Mouse (Mus musculus) forebrain, embryonic 12.5 days (tissue): ENCODE data around the gene BC049715. TPM values are rescaled to one million over a fixed set of nuclear protein-coding genes. Genes with fewer than 3 reads are reported as not detected.
A peak's percentile ranks its signal among the peaks of the same experiment; 100 is the strongest.

Source experiments
- ATAC-seq: fragments of 200-750 bp; cut with Nextera tagmentation; 2 replicates; pipeline ENCODE4 v1.8.0; 2017; ENCODE audit warnings: moderate TSS enrichment; ENCODE audit not compliant: low FRiP score
- H3K27ac ChIP-seq: fragments of 300-500 bp; sonication (generic); 2 replicates; pipeline ENCODE4 v1.5.1; 2016; ENCODE audit warnings: mild to moderate bottlenecking
- H3K27me3 ChIP-seq: fragments of 300-500 bp; sonication (generic); 2 replicates; pipeline ENCODE4 v1.6.1; 2016; ENCODE audit warnings: mild to moderate bottlenecking
- H3K36me3 ChIP-seq: fragments of 300-500 bp; sonication (generic); replicated peaks from 2 replicates; pipeline ENCODE4 v1.6.1; 2016; ENCODE audit warnings: mild to moderate bottlenecking
- H3K4me1 ChIP-seq: fragments of 300-500 bp; sonication (generic); 2 replicates; pipeline ENCODE4 v1.6.1; 2016
- H3K4me2 ChIP-seq: fragments of 300-500 bp; sonication (generic); 2 replicates; pipeline ENCODE4 v1.6.1; 2016; ENCODE audit warnings: mild to moderate bottlenecking, moderate library complexity
- H3K4me3 ChIP-seq: fragments of 300-500 bp; sonication (generic); replicated peaks from 2 replicates; pipeline ENCODE4 v1.5.1; 2016; ENCODE audit warnings: mild to moderate bottlenecking
- H3K9ac ChIP-seq: fragments of 300-500 bp; sonication (generic); 2 replicates; pipeline ENCODE4 v1.6.1; 2016; ENCODE audit warnings: mild to moderate bottlenecking
- H3K9me3 ChIP-seq: fragments of 300-500 bp; sonication (generic); 2 replicates; pipeline ENCODE4 v1.6.1; 2016
- WGBS: fragments of 180-500 bp; shearing (Covaris S2); methylation state at CpG from one replicate; pipeline ENCODE4 v1.1.7; 2016; 5-methylcytosine and 5-hydroxymethylcytosine counted together
- polyA plus RNA-seq: library from polyadenylated mRNA; unstranded; fragments of >200 nt; fragmentation: Nextera tagmentation; extraction: Ambion mirVana; gene quantifications from 2 replicates; pipeline ENCODE4 v1.2.1, GENCODE M21; 2016

BC049715 gene
- polyA plus RNA-seq, 1 experiment from 2014 or later: 1.9 TPM

DNA sequence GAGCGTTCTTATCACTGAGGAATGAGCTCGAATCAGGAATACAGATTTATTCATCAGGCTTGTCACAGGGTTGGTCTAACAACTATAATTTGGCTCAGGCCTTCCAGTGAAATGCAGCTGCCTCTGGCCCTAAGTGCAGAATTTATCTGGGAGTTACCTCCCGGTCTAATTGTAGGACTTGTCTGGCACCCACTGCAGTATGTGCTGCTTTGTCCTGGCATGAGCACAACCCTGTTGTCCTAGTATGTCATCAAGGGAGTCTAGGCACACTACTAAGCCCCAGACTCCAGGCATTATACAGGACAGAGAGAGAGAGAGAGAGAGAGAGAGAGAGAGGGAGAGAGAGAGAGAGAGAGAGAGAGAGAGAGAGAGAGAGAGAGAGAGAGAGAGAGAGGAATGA is 9.9 kb downstream of the BC049715 start:
- Histone ChIP-seq H3K9me3 (no peaks in the 10 kb centered on the region), H3K4me3 (no peak overlapping the region), H3K4me2 (no peak overlapping the region), H3K4me1 (no peaks in the 10 kb centered on the region), H3K9ac (no peak overlapping the region), H3K36me3 (no peaks in the 10 kb centered on the region), H3K27me3 (peaks cover 4% of the 10 kb centered on the region; the same call in 1 of the 2 replicates), H3K27ac (no peak overlapping the region)
- 86% methylated on average over 3 of the region's 3 CpGs for WGBS
- ATAC-seq: no peak

GRCm38 (mm10) chr6:136844903-136845302 is 17.5 kb downstream of the BC049715 start:
- no peaks in the 10 kb centered on the region for H3K4me1 ChIP-seq
- no peaks in the 10 kb centered on the region for H3K27me3 ChIP-seq
- ATAC-seq: no peak
- H3K9ac ChIP-seq: no peak overlapping the region
- WGBS: 62% methylated on average over 2 of the region's 2 CpGs
- H3K9me3 ChIP-seq: no peaks in the 10 kb centered on the region
- no peak overlapping the region for H3K4me3 ChIP-seq
- no peak overlapping the region for H3K27ac ChIP-seq
- no peak overlapping the region for H3K4me2 ChIP-seq
- no peaks in the 10 kb centered on the region for H3K36me3 ChIP-seq

- 73% methylated on average over 5 of the region's 5 CpGs for WGBS
- Histone ChIP-seq H3K27ac (no peak overlapping the region), H3K9ac (no peak overlapping the region)
Observed at GRCm38 (mm10) chr6:136845706-136846480, 18.5 kb downstream of the BC049715 start.

GRCm38 (mm10) chr6:136847267-136847666 is 19.8 kb downstream of the BC049715 start:
- no peak overlapping the region for H3K9ac ChIP-seq
- no peak overlapping the region for H3K27ac ChIP-seq
- ATAC-seq: no peak
- no peak overlapping the region for H3K4me2 ChIP-seq
- no peaks in the 10 kb centered on the region for H3K36me3 ChIP-seq
- WGBS: 95% methylated on average over 3 of the region's 3 CpGs
- H3K9me3 ChIP-seq: no peaks in the 10 kb centered on the region
- no peaks in the 10 kb centered on the region for H3K4me1 ChIP-seq
- H3K4me3 ChIP-seq: no peak overlapping the region
- no peaks in the 10 kb centered on the region for H3K27me3 ChIP-seq

More at GRCm38 (mm10) chr6:136845706-136846480, 18.5 kb downstream of the BC049715 start:
- ATAC-seq: no peak
- H3K4me1 ChIP-seq: no peaks in the 10 kb centered on the region
- no peak overlapping the region for H3K4me3 ChIP-seq
- H3K9me3 ChIP-seq: no peaks in the 10 kb centered on the region
- no peaks in the 10 kb centered on the region for H3K36me3 ChIP-seq
- no peak overlapping the region for H3K4me2 ChIP-seq
- no peaks in the 10 kb centered on the region for H3K27me3 ChIP-seq

- 23% methylated on average over 2 of the region's 2 CpGs for WGBS
Observed at GRCm38 (mm10) chr6:136847790-136848189, 20.4 kb downstream of the BC049715 start.

DNA sequence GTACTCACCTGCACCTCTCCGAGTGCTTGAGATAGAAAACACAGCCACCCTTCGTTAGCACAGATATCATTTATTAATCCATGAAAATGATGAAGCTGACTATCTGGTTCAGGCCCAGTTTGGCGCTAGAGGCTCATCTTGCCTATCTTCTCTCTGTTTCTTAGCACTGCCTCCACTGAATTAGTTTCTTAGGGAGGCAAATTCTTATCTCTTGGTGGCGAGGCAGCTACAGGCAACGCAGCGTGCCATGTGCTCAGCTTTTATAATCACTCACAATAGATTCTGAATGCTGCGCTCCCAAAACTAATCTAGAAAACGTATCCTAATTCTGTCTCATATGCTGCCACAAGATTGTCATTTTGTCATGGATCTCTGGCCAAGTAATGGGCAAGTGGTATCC is 21.0 kb downstream of the BC049715 start:
- Histone ChIP-seq H3K4me3 (no peak overlapping the region), H3K9me3 (no peaks in the 10 kb centered on the region), H3K4me1 (peaks cover 4% of the 10 kb centered on the region; the same call in 1 of the 2 replicates), H3K9ac (no peak overlapping the region), H3K27me3 (no peaks in the 10 kb centered on the region), H3K36me3 (no peaks in the 10 kb centered on the region), H3K27ac (no peak overlapping the region), H3K4me2 (no peak overlapping the region)
- no peak for ATAC-seq
- WGBS: 89% methylated on average over 8 of the region's 8 CpGs

More at GRCm38 (mm10) chr6:136847790-136848189, 20.4 kb downstream of the BC049715 start:
- no peak overlapping the region for H3K4me3 ChIP-seq
- H3K36me3 ChIP-seq: no peaks in the 10 kb centered on the region
- H3K27me3 ChIP-seq: no peaks in the 10 kb centered on the region
- no peak for ATAC-seq
- H3K27ac ChIP-seq: no peak overlapping the region
- H3K9ac ChIP-seq: no peak overlapping the region
- H3K4me2 ChIP-seq: no peak overlapping the region
- H3K9me3 ChIP-seq: no peaks in the 10 kb centered on the region
- H3K4me1 ChIP-seq: peaks cover 3% of the 10 kb centered on the region; the same call in 1 of the 2 replicates

DNA sequence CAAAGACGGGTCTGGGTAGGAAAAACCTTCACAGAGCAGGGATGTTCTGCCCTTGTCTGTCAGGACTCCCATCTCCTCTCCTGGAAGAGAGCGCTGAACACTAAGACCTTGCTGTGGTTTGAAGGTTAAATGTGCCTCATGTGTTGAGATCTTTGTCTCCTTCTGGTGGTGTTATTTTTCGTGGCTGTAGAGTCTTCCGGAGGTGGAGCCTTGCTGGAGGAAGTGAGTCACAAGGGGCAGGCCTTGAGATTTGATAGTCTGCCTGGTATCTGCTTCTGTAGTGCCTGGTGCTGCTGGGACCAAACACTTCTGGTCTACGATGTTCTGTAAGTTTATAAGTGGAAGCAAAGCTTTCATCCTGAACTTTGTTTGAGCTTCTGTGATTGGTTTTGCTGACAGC is 21.5 kb downstream of the BC049715 start:
- Histone ChIP-seq H3K27ac (no peak overlapping the region), H3K9ac (no peak overlapping the region), H3K4me2 (no peak overlapping the region), H3K4me1 (peaks cover 4% of the 10 kb centered on the region; the same call in 1 of the 2 replicates), H3K4me3 (no peak overlapping the region), H3K27me3 (no peaks in the 10 kb centered on the region), H3K36me3 (no peaks in the 10 kb centered on the region), H3K9me3 (no peaks in the 10 kb centered on the region)
- WGBS: 89% methylated on average over 5 of the region's 5 CpGs
- ATAC-seq: no peak

DNA sequence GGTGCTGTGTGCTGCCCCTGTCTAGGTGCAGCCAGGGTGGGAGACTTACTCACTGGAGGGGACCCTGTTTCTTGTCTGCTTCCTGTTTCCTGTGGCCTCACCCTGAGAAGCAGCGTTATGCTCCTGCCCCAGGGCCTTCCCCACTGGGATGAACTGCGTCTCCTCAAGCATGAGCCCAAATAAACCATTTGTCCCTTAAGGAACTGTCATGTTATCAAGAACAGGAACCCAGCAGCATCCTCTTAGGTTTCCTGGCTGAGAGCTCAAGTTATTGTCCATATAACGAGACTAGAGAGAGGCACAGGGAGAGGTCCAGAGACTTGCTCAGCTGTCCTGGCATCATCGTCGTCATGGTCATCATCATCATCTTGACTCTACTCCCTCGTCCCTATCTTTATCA is 22.8 kb downstream of the BC049715 start:
- WGBS: 86% methylated on average over 6 of the region's 6 CpGs
- H3K4me1 ChIP-seq: peaks cover 4% of the 10 kb centered on the region; the same call in 1 of the 2 replicates
- H3K9ac ChIP-seq: no peak overlapping the region
- no peak overlapping the region for H3K27ac ChIP-seq
- no peak overlapping the region for H3K4me2 ChIP-seq
- H3K36me3 ChIP-seq: no peaks in the 10 kb centered on the region
- H3K27me3 ChIP-seq: no peaks in the 10 kb centered on the region
- no peak overlapping the region for H3K4me3 ChIP-seq
- ATAC-seq: no peak
- no peaks in the 10 kb centered on the region for H3K9me3 ChIP-seq

DNA sequence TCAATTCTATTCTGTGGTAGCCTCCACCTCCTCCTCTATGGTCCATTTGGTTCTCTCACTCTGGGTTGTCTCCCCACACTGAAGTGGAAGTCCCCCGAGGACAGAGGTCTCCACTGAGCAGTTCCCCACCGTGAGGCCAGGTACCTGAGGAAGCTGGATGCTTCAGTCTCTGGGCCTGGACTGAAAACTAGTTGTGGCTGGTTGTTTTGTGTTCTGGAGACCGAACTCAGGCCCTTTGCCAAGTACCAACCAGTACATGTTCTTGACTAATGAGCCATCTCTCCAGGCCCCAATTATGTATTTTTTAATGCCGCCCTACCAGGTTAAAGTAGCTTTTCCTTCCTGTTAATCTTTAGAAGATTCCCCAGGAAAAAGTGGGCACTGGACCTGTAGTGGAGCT is 24.9 kb downstream of the BC049715 start:
- Histone ChIP-seq H3K4me1 (peaks cover 4% of the 10 kb centered on the region; the same call in 1 of the 2 replicates), H3K27me3 (no peaks in the 10 kb centered on the region), H3K4me3 (no peak overlapping the region), H3K9ac (no peak overlapping the region), H3K36me3 (no peaks in the 10 kb centered on the region), H3K9me3 (no peaks in the 10 kb centered on the region), H3K27ac (no peak overlapping the region), H3K4me2 (no peak overlapping the region)
- 79% methylated on average over 4 of the region's 4 CpGs for WGBS
- ATAC-seq: no peak

DNA sequence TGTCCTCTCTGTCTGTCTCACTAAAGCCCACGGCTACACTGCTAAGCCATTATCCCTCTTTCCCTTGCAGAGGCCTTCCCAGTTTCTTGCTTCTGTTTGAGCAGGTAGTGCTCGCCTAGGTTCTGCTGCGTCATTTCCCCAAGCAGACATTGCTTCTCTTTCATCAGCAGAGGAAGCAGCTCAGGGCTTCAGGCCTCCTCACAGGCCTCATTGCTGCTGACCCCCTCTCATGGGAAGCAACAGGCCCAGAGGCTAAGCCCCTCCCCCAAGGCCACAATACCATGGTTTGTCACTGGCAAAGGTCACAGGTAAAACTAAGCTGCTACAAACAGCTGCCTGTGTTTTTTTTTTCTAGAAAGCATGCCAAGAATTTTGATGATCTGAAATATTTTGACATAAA is 25.3 kb downstream of the BC049715 start:
- no peaks in the 10 kb centered on the region for H3K9me3 ChIP-seq
- H3K36me3 ChIP-seq: no peaks in the 10 kb centered on the region
- H3K4me3 ChIP-seq: no peak overlapping the region
- H3K27me3 ChIP-seq: no peaks in the 10 kb centered on the region
- ATAC-seq: no peak
- no peak overlapping the region for H3K9ac ChIP-seq
- H3K4me2 ChIP-seq: no peak overlapping the region
- 53% methylated on average over 3 of the region's 3 CpGs for WGBS
- H3K27ac ChIP-seq: 0 out of 2 replicates have a peak overlapping the region, but pooled peaks have one; percentile 25
- peaks cover 4% of the 10 kb centered on the region; the same call in 1 of the 2 replicates for H3K4me1 ChIP-seq

DNA sequence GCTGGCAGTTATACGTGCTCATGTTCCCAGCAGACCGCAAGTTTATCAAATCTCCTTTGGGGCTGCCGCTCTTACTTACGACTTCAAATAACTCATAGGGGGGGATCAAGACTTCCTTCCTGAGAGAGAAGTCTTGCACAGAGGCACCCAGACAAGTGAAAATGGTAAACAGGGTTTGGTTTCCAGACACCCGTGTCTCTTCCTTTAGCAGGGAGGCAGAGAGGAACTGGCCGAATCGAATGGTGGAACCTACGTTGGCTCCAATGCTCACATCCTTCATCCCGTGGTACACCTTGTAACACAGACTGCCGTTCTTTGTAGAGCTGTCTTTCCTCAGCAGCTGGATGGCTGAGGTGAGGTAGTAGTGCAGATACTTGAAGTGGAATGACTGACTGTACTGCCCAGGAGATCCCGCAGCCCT is 26.9 kb downstream of the BC049715 start:
- 91% methylated on average over 11 of the region's 11 CpGs for WGBS
- no peak for ATAC-seq

GRCm38 (mm10) chr6:136855183-136855582 is 27.8 kb downstream of the BC049715 start:
- 73% methylated on average over 2 of the region's 2 CpGs for WGBS
- no peak overlapping the region for H3K27ac ChIP-seq
- H3K4me3 ChIP-seq: no peak overlapping the region
- H3K4me2 ChIP-seq: no peak overlapping the region
- no peaks in the 10 kb centered on the region for H3K36me3 ChIP-seq
- H3K9me3 ChIP-seq: no peaks in the 10 kb centered on the region
- no peak for ATAC-seq
- no peaks in the 10 kb centered on the region for H3K27me3 ChIP-seq
- no peak overlapping the region for H3K9ac ChIP-seq
- H3K4me1 ChIP-seq: peaks cover 4% of the 10 kb centered on the region; the same call in 1 of the 2 replicates

More for the DNA sequence above, 26.9 kb downstream of the BC049715 start:
- H3K4me3 ChIP-seq: no peak overlapping the region
- H3K9me3 ChIP-seq: no peaks in the 10 kb centered on the region
- H3K36me3 ChIP-seq: no peaks in the 10 kb centered on the region
- no peaks in the 10 kb centered on the region for H3K27me3 ChIP-seq
- no peak overlapping the region for H3K27ac ChIP-seq
- no peak overlapping the region for H3K9ac ChIP-seq
- H3K4me2 ChIP-seq: no peak overlapping the region
- H3K4me1 ChIP-seq: peaks cover 4% of the 10 kb centered on the region; the same call in 1 of the 2 replicates
